Mouse (Mus musculus): ENCODE data around the gene Col5a1.

Gene Col5a1

GRCm38 (mm10) chr2:27886148-27886551 lies at the start of gene Col5a1:
TSS of gene Col5a1 (plus strand) at chr2:27886425.
- DNase-seq (ENCODE audit: low spot score): no peak

GRCm38 (mm10) chr2:27838112-27838511 lies 48.1 kb upstream of the Col5a1 start:
- no peak for DNase-seq (ENCODE audit: low spot score)

- DNase-seq (ENCODE audit: low spot score): no peak
Observed at GRCm38 (mm10) chr2:27840890-27841289, 45.3 kb upstream of the Col5a1 start.

- no peak for DNase-seq (ENCODE audit: low spot score)
Observed at GRCm38 (mm10) chr2:27842893-27843292, 43.3 kb upstream of the Col5a1 start.

GRCm38 (mm10) chr2:27844885-27845284 lies 41.3 kb upstream of the Col5a1 start:
- no peak for DNase-seq (ENCODE audit: low spot score)

GRCm38 (mm10) chr2:27847001-27847400 lies 39.2 kb upstream of the Col5a1 start:
- no peak for DNase-seq (ENCODE audit: low spot score)

GRCm38 (mm10) chr2:27847851-27848435 lies 38.3 kb upstream of the Col5a1 start:
- DNase-seq (ENCODE audit: low spot score): no peak

GRCm38 (mm10) chr2:27848466-27848865 lies 37.8 kb upstream of the Col5a1 start:
- DNase-seq (ENCODE audit: low spot score): no peak

- no peak for DNase-seq (ENCODE audit: low spot score)
Observed at GRCm38 (mm10) chr2:27858348-27858903, 27.8 kb upstream of the Col5a1 start.

- no peak for DNase-seq (ENCODE audit: low spot score)
Observed at GRCm38 (mm10) chr2:27861576-27862238, 24.5 kb upstream of the Col5a1 start.

- DNase-seq (ENCODE audit: low spot score): no peak
Observed at GRCm38 (mm10) chr2:27864491-27865365, 21.5 kb upstream of the Col5a1 start.

GRCm38 (mm10) chr2:27870586-27870985 lies 15.6 kb upstream of the Col5a1 start:
- DNase-seq (ENCODE audit: low spot score): no peak

GRCm38 (mm10) chr2:27871056-27871455 lies 15.2 kb upstream of the Col5a1 start:
- no peak for DNase-seq (ENCODE audit: low spot score)

GRCm38 (mm10) chr2:27872276-27872675 lies 13.9 kb upstream of the Col5a1 start:
- DNase-seq (ENCODE audit: low spot score): no peak

GRCm38 (mm10) chr2:27873030-27873429 lies 13.2 kb upstream of the Col5a1 start:
- no peak for DNase-seq (ENCODE audit: low spot score)

GRCm38 (mm10) chr2:27874596-27874995 lies 11.6 kb upstream of the Col5a1 start:
- DNase-seq (ENCODE audit: low spot score): no peak

- no peak for DNase-seq (ENCODE audit: low spot score)
Observed at GRCm38 (mm10) chr2:27875231-27875630, 11.0 kb upstream of the Col5a1 start.

GRCm38 (mm10) chr2:27875786-27876185 lies 10.4 kb upstream of the Col5a1 start:
- DNase-seq (ENCODE audit: low spot score): no peak

- DNase-seq (ENCODE audit: low spot score): no peak
Observed at GRCm38 (mm10) chr2:27876724-27877504, 9.3 kb upstream of the Col5a1 start.

GRCm38 (mm10) chr2:27878066-27878465 lies 8.2 kb upstream of the Col5a1 start:
- DNase-seq (ENCODE audit: low spot score): no peak

- DNase-seq (ENCODE audit: low spot score): no peak
Observed at GRCm38 (mm10) chr2:27883276-27883675, 2.9 kb upstream of the Col5a1 start.
